Mouse (Mus musculus): ENCODE data around the gene H2al1c.

DNA sequence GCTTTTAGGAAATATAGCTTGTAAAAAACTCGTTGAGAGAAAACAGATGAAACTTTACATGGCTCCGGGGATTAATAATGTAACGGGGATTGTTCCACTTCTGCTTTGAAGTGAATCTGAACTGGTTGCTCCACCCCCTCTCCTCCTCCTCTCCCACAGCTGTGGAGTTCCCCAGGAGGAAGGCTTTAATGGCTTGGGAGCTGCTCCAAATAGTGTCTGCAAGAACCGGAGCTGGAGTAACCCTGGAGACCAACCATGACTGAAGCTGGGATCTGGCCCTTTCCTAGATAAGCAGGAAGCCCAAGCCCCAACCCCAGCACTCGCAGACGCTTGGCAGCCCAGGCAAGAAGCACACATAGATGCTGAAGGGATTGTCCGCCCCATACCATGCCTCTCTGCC is 37.7 kb upstream of the H2al1c start:
- no peak for TF ChIP-seq POLR2A (IDR thresholded peaks at IDR 0.05; ENCODE audit: borderline replicate concordance, low read depth, low read length)
- TF ChIP-seq CTCF (IDR thresholded peaks at IDR 0.05; ENCODE audit: low read depth, low read length), result no peak

Data from bone marrow macrophage, adult 2 months (primary cell).